Mouse (Mus musculus) stomach, postnatal 0 days (tissue): ENCODE measurements around the gene Gm17087.

ENCODE experiments used
- CTCF ChIP-seq: IDR thresholded peaks from 2 replicates; pipeline ENCODE4 v1.5.1; 2016; ENCODE audit warnings: antibody characterized with exemption, low read depth, mild to moderate bottlenecking, moderate library complexity
- EP300 ChIP-seq: optimal IDR thresholded peaks from 2 replicates; pipeline ENCODE3; 2016; ENCODE audit warnings: antibody characterized with exemption

- peak; percentile 94 for TF ChIP-seq CTCF
- no peak for TF ChIP-seq EP300
Observed at GRCm38 (mm10) chr17:8613882-8614551, 47.3 kb upstream of the Gm17087 start.
